Mouse (Mus musculus) neutrophil, adult 5-6 weeks (primary cell): ENCODE data around the gene Bbx. TPM values are rescaled to one million over a fixed set of nuclear protein-coding genes. Genes with fewer than 3 reads are reported as not detected.
A peak's percentile ranks its signal among the peaks of the same experiment; 100 is the strongest.

Source experiments
- ATAC-seq: fragments of 151-379, 151-347 bp; 2 replicates; pipeline ENCODE4 v1.8.0; 2017; ENCODE audit warnings: mild to moderate bottlenecking, moderate TSS enrichment; ENCODE audit not compliant: insufficient number of reproducible peaks, poor library complexity, low FRiP score, severe bottlenecking; ENCODE audit errors: extremely low read depth
- total RNA-seq: library from RNA; stranded (forward); fragments of 200-1000 nt; gene quantifications from 2 replicates; pipeline ENCODE4 v1.2.3, GENCODE M21; 2017

Bbx gene
- total RNA-seq, 1 experiment from 2014 or later, result 51.9 TPM

DNA sequence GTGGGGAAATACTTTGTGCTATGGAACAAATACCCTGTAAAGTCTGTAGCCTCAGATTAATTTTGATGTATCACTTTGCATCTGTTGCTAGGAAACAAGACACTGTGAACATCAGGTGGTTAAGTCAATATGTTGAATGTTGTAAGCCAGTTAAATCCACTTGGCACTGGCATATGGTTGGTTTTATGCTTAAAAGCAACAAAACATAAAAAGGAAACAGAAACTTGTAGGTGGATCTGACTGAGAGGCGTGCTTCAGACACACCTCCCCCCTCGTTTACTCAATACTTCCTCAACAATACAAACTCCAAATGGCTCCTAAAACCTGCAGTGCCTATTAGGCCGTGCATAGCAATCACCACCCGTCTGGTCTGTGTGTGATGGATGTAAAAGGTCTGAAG, 236.1 kb downstream of the Bbx start:
- ATAC-seq, result no peak

DNA sequence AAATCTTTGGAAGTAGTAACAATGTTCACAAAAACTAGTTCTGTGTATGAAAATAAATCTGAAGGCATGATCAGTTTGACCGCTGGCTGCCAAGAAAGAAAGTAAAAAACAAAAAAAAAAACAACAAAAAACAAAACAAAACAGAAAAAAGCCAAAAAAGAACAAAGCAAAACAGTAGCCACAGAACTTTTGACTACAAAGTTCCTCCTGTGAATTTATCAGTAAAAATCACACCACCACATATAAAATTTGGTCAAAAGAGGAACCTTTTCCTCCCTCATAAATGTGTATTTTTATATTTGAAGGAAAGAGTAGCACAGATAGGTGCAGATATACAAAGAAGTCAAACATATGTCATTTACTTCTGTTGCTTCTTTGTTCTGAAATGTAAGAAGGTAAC, 239.6 kb downstream of the Bbx start:
- ATAC-seq, result no peak

DNA sequence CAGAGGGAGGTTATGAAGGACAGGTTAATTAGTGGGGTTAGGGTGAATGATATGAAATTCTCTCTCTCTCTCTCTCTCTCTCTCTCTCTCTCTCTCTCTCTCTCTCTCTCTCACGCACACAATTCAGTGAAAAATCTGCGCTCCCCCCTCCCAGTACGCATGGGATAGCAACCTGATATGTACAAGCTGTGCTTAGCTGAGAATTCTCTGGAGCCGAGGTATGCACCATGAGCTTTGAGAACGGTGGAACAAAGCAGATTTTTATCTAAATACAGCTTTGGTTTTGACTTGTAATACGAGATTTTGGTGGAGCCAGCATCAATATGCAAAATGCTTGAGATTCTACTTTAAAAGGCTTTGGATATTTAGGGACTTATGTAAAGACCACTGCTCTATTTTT, 243.1 kb downstream of the Bbx start:
- ATAC-seq, result no peak

DNA sequence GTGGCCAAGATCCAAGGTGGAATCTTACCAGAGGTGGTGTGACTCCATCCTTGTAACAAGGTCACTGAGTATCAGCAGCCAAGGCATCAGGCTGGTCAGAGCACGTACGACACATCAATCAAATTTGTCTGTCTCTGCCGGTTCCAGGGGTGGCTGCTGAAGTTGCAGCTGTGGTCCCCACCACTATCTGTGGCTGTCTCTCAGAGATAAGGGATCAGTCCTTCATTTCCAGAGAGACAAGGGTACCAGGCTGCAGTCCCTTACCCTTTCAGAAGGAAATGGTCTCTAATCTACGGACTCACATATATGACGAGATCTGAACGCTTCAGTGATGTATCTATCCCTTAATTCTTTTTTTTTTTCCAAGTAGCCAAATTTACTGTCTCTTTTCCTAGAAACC, 245.6 kb downstream of the Bbx start:
- no peak for ATAC-seq

DNA sequence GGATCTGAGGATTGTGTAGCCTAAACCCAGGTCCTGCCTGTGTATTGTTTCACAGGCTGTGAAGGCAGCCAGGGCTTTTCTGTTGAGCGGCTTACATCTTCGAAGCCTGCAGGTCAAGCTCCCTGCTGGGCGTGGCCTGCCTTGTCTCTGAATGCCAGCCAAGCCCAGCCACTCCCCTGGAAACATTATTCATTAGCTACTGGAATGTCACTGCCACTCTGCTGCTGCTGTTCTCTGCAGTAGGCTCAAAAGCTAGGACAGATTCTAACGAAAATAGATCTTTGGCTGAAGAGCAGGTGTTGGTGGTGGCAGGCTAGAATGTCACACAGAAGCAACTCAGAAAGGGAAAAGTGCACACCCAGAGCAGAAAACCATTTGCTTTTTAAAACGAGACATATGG, 247.1 kb downstream of the Bbx start:
- no peak for ATAC-seq

DNA sequence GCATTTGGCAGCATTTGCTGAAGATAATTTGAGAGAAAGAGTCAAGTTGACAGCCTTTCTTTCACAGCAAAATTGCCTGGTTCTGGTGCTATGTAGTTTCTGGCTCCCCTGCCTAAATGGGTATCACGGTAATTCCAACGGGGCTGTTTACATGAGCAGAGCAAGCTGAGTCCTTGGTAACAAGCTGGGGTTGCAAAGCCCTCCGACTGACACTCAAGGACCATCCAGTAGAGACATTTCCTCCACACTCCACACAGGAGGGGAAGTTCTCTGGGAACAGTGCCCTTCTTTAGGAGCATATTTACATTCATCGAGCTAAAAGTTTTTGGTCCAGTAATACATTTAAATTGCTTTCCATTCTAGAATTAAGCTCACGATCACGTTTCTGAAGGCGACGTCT, 249.2 kb downstream of the Bbx start:
- ATAC-seq, result no peak

DNA sequence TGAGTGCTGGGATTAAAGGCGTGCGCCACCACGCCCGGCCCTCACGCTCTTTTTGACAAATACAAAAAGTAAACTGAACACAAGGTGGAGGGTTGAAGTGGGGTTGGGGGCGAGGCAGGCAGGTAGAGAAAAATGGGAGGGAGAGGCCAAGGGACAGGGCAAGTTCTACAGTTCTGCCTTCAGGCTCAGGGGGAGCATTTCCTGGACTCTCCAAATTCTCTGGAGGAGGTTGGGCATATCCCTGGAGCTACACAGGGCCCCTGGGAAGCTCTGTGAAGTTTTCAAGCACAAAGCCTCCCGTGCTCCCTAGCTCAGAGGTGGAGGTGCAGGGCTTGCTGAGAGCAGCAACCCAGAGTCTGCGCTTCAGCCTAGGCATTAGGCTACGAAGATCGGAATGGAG, 249.6 kb downstream of the Bbx start:
- ATAC-seq, result no peak

DNA sequence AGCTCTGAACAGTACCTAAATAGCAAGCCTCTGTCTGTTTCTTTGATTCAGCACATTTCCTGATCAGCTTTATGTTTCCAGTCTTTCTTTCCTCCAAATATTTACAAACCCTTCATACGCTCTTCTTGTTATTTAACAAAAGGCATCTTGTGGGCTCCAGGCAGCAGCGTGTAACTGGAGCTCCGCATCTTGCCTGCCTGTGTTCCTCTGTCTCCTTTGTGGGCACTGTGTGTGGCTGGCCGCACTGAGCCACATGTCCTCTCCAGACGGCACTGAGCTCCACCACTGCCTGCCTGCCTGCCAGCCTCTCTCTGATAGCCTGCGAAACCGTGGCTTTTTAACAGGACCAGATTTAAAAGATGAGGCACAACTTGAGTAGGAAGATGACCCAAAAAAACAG, 259.4 kb downstream of the Bbx start:
- no peak for ATAC-seq

DNA sequence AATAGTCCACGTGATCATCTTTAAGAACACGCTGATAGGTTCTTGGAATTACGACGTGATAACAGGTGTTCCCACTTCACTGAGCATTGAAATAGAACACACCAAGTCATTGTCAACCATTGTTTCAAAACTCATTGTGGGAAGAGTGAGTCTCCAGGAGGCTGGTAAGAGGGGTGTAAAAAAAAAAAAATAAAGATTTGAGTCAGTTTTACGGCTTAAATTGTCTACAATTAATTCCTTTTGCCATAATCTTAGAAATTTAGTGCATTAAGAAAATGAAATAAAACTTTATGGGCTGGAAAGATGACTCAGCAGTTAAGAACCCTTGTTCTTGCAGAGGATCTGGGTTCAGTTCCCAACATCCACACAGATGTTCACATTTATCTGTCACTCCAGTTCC, 261.4 kb downstream of the Bbx start:
- ATAC-seq, result no peak

DNA sequence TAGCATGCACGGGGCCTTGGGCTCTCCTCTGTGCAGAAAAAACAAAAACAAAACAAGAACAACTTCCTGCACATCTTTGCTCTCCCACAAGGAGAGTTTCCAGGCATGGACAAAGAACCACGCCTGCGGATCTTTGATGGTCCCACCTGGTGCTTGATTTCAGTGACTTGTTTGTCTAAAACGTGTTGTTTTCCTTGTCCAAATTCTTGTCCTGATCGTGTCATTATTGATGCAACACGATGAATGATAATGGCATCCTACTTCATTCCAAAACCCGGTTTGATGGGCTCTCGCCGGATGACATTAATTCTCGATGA, 264.2 kb downstream of the Bbx start:
- no peak for ATAC-seq

DNA sequence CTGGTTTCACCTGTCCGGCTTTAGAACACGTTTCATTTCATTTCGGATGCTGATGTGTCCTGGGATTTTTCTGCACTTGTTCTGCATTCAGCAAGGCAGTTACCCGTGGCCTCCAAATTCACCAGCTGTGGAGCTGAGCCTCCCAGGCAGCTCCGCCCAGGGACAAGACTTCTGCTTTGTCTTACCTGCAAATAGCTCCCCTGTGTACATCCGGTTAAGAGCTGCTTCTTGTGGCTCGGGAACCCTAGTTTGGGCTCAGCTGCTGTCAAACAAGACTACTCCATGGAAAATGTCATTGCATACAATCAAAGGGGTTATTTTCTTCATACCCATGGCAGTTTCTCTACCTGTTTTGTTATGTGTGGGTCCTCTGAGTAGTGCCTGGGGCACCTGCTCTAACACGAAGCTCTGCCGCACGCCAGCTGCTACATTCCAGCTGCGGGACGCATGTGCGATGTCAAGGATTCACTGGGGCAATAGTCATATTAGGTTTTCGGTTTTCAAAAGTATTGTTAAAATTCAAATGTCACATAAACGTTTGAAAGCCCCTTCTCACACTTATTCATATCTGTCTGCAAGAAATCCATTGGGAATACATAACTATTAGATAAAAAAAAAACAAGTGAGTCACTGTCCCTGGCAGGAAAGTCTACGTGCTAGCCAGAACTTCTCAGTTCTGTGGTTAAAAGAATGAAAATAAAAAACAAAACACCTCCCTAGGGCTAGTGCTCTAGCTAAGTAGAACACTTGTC, 264.8 kb downstream of the Bbx start:
- no peak for ATAC-seq

DNA sequence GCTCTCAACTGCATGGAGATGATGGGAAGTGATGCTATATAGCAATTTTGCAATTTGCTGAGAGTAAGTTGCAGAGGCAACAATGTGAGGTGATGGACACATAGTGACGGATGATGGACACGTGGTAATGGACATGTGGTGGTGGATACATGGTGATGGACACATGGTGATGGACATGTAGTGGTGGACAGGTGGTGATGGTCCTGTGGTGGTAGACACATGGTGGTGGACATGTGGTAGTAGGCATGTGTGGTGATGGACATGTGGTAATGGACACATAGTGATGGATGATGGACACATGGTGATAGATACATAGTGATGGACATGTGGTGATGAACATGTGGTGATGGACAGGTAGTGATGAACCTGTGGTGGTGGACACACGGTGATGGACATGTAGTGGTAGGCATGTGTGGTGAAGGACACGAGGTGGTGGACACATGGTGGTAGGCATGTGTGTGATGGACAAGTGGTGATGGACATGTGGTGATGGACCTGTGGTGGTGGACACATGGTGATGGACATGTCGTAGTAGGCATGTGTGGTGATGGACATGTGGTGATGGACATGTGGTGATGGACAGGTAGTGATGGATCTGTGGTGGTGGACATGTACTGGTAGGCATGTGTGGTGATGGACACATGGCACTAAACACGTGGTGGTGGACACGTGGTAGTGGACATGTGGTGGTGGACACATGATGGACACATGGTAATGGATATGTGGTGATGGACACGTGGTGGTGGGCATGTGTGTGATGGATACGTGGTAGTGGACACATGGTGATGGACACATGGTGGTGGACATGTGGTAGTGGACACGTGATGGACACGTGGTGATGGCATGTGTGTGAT, 271.5 kb downstream of the Bbx start:
- peak; percentile 19; the same call in 1 of the 2 replicates for ATAC-seq

DNA sequence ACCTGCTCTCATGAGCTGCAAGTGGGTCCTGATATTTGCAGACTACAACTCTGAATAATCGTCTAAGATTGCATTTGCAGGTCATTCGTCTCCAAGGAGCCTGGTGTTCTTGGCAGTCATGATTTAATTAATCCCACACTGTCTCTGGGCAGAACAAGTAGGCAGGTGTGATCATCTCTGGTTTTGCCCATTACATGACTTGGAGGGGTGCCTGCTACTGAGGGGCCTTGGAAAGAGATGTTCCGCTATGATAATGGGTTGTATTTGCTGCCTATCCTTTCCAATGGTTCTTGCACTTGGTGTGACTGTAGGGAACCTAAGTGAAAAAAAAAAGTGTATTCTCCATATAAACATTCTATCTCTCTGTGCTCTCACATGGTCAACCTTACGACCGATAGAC, 273.6 kb downstream of the Bbx start:
- ATAC-seq, result no peak

DNA sequence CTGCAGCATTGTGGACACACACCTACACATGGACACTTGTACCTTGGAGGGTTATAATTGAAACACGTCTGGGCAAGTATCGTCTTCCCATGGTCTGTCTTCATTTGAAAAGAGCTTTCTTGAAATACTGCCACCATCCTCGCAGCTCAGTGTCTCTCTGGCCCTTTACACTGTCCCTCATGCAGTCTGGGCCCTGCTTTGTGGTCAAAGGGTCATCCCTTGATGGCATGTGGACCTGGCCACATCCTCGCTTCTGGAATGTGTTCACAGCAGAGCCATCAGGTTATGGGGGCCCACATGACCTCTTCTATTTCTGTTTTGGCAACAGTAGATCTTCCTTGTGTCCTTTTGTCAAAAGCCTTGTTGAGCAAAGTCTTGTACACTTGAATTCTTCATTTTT, 282.6 kb downstream of the Bbx start:
- no peak for ATAC-seq

DNA sequence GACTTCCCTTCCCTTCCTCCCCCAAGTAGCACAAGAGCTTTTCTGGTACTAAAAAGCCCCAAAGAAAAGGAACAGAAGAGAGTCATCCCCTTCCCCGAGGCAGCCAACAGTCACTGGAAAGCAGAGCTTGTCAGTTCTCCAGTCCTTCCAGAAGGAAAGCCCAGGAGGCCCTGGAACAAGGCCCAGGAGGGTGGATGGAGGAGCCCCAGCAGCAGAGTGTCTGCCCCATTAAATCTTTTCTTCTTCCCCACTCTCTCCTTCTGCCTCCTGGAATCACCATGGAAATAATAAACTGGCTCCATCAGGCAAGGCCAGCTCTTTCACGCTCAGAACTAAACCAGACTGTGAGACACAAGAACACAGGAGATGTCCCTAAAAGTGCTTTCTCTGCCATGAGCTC, 284.3 kb downstream of the Bbx start:
- no peak for ATAC-seq

Other genes starting within 250 kb of the Bbx start
- gene Ccdc54, start 158.8 kb upstream of the Bbx start, total RNA-seq, result not detected in 2 replicates